Mouse (Mus musculus) bone marrow, adult 2 months (tissue): ENCODE measurements around the gene Myo18a.

ENCODE experiments used
- CTCF ChIP-seq: fragments of 200-500 bp; IDR thresholded peaks from 2 replicates; pipeline ENCODE4 v1.5.1; 2011; ENCODE audit warnings: low read length, control low read depth; ENCODE audit not compliant: control insufficient read depth, insufficient read depth
- POLR2A ChIP-seq: fragments of 200-500 bp; IDR thresholded peaks from 2 replicates; pipeline ENCODE4 v1.6.1; 2011; ENCODE audit warnings: low read depth, mild to moderate bottlenecking, control low read depth, low read length, borderline replicate concordance; ENCODE audit not compliant: control insufficient read depth

DNA sequence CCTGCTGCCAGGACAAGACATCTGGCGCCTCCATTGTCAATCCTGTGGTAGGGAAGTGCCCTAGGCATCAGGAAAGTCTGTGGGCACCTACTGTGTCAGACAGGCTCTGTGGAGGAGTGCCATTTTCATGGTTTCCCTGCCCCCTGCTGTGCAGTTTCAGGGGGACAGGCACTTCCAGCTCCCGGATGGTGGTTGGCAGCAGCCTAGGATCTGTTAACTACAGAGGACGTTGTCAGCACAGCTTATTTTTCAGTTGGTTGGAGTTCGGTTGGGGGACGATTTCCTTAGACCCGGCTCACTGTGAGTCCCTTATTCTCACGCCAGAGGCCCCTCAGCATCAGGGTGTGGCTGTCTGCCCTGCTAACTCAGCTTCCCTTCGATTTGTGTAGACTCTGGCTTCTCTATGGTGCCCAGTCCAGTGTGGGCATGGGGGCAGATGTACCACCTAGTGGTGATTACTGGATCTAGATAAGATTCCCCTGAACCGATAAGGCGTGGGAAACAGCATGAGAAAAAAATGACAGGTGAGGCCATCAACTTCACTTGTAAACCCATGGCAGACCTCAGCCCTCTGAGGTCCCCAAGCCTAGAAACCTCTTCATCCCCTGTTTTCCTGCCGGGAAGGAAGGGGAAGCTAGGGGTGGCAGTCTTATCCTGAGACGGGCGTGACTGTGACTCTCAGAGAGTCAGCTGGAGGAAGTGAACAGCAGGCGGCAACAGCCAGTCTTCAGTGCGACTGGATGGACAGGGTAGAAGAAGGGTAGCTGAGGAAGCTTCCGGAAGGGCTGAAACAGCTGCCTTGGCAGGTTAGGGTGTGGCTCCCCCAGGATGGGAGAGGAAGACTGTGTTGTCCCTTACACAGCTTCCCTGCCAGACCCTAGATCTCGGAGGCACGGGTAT, 21.0 kb downstream of the Myo18a start:
- TF ChIP-seq POLR2A, result no peak
- peak; percentile 24; the same call in 1 of the 2 replicates for TF ChIP-seq CTCF
